Mouse (Mus musculus): ENCODE measurements around the gene Rbm38. TPM values are rescaled to one million over a fixed set of nuclear protein-coding genes. Genes with fewer than 3 reads are reported as not detected.

Rbm38 gene
- polyA plus RNA-seq, 1 experiment from 2014 or later, result 37.9 TPM

DNA sequence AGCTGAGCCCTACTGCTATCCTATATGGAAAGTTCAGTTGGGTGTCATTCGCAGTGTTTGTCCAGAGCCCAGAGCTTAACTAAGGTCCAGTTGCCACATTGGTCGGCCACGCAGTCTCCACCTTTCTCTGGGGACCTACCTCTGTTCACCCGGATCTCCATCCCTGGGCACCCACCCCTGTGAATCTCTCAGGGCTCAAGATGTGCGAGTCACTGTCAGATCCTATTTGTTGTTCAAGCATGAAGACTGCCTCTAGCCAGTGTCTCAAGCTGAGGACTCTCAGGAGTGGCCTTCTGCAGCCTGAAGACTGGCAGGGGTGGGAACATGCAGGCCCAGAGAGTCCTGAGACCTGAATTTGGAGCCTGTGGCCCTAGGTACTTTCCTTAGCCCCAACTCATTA, 15.8 kb downstream of the Rbm38 start:
- Histone ChIP-seq H3K27me3 (ENCODE audit: control insufficient read depth, insufficient read depth, low read length) (no peaks in the 10 kb centered on the region), H3K4me1 (ENCODE audit: control insufficient read depth, insufficient read depth, low read length) (no peaks in the 10 kb centered on the region), H3K4me3 (ENCODE audit: low read depth, low read length) (no peak overlapping the region), H3K27ac (ENCODE audit: low read length) (no peak overlapping the region), H3K36me3 (ENCODE audit: control insufficient read depth, insufficient read depth, low read length) (peaks cover 16% of the 10 kb centered on the region), H3K9me3 (ENCODE audit: control insufficient read depth, low read depth, low read length) (no peaks in the 10 kb centered on the region), H3K9ac (replicated peaks; ENCODE audit: low read depth, low read length) (no peak overlapping the region), H3K4me2 (replicated peaks; ENCODE audit: low read depth, low read length) (no peak overlapping the region)
- 89% methylated on average over 5 of the region's 5 CpGs for WGBS
- no peak for ATAC-seq (ENCODE audit: insufficient number of reproducible peaks, insufficient read depth, low FRiP score, low read depth)

DNA sequence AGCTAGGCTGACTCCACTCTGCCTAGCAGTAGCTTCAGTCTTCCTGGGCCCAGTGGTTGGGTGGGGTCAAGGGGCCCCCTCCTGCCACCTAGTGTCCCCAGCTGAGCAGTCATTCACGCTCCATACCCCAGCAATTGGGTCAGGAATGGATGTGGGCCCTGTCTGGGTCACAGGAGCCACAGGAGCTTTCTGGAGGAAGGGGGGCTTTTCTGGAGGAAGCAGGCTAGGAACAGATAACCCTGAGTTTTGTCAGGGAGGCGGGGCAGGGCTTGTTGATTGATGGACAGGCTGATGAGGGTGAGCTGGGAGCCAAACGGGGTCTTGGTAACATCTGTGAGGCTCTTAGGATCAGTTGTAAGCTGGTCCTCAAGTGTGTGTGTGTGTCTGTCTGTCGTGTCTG, 16.3 kb downstream of the Rbm38 start:
- no peak overlapping the region for H3K4me2 ChIP-seq (replicated peaks; ENCODE audit: low read depth, low read length)
- H3K36me3 ChIP-seq (ENCODE audit: control insufficient read depth, insufficient read depth, low read length), result peaks cover 16% of the 10 kb centered on the region
- 49% methylated on average over 4 of the region's 4 CpGs for WGBS
- no peak overlapping the region for H3K9ac ChIP-seq (replicated peaks; ENCODE audit: low read depth, low read length)
- H3K9me3 ChIP-seq (ENCODE audit: control insufficient read depth, low read depth, low read length), result no peaks in the 10 kb centered on the region
- H3K27me3 ChIP-seq (ENCODE audit: control insufficient read depth, insufficient read depth, low read length), result no peaks in the 10 kb centered on the region
- no peaks in the 10 kb centered on the region for H3K4me1 ChIP-seq (ENCODE audit: control insufficient read depth, insufficient read depth, low read length)
- ATAC-seq (ENCODE audit: insufficient number of reproducible peaks, insufficient read depth, low FRiP score, low read depth), result no peak
- no peak overlapping the region for H3K27ac ChIP-seq (ENCODE audit: low read length)
- H3K4me3 ChIP-seq (ENCODE audit: low read depth, low read length), result no peak overlapping the region

DNA sequence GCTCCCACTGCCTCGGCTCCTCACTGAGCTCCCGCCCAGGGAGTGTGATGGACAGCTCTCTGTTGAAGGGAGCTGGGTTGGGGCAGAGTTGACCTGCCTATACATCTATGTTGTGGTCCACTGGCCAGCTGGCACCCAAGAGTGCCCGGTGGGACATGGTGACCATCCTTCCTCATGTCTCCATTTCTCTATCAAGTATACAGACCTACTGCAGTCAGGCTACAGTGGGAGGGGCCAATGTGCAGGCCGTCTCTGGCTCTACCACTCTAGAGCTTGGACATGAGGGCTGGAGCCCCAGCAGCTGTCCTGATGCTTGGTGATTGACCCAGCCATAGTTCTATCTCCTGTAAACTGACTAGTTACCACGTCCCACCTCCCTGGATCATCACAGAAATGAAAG, 17.0 kb downstream of the Rbm38 start:
- 74% methylated on average over 5 of the region's 5 CpGs for WGBS
- Histone ChIP-seq H3K9me3 (ENCODE audit: control insufficient read depth, low read depth, low read length) (no peaks in the 10 kb centered on the region), H3K4me1 (ENCODE audit: control insufficient read depth, insufficient read depth, low read length) (no peaks in the 10 kb centered on the region), H3K9ac (replicated peaks; ENCODE audit: low read depth, low read length) (no peak overlapping the region), H3K27me3 (ENCODE audit: control insufficient read depth, insufficient read depth, low read length) (no peaks in the 10 kb centered on the region), H3K27ac (ENCODE audit: low read length) (no peak overlapping the region), H3K4me2 (replicated peaks; ENCODE audit: low read depth, low read length) (no peak overlapping the region), H3K4me3 (ENCODE audit: low read depth, low read length) (no peak overlapping the region), H3K36me3 (ENCODE audit: control insufficient read depth, insufficient read depth, low read length) (peaks cover 11% of the 10 kb centered on the region)
- ATAC-seq (ENCODE audit: insufficient number of reproducible peaks, insufficient read depth, low FRiP score, low read depth), result no peak

DNA sequence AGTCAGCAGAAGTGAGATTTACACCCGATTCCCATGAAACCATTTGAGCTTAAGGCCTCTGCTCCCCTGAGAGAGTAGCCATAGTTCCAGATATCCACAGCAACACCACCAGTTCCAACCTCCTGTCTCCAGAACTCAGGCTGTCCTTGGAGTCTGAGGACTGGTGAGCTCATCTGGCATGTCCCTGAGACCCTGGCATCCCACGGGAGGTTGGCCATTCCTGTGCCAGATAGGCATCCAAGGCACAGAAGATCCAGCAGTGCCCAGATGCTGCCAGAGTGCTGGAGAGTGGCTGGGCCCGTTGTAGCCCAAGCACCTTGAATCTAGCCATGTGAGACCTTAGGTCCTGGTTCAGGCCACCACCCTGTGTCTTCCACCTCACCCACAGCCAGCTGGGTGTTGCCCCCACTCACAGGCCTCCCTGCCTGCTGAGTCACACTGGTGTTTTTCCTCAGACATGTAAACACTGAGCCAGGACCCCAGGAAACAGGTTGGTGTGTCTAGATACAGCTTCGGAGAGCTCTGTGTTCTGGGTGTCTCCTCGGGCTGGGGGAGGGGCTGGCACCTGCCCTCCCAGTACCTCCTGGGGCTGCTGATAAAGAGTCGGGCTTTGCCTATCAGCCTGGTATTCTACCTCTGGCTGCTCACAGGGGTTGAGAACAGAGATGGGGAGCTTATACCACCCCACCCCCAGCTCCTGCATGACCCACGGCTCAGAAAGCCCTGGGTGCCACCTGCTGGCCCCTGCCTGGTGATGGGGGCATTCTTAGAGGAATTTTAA, 17.7 kb downstream of the Rbm38 start:
- Histone ChIP-seq H3K4me1 (ENCODE audit: control insufficient read depth, insufficient read depth, low read length) (no peaks in the 10 kb centered on the region), H3K27me3 (ENCODE audit: control insufficient read depth, insufficient read depth, low read length) (no peaks in the 10 kb centered on the region), H3K36me3 (ENCODE audit: control insufficient read depth, insufficient read depth, low read length) (peaks cover 11% of the 10 kb centered on the region), H3K9me3 (ENCODE audit: control insufficient read depth, low read depth, low read length) (no peaks in the 10 kb centered on the region), H3K27ac (ENCODE audit: low read length) (no peak overlapping the region), H3K4me2 (replicated peaks; ENCODE audit: low read depth, low read length) (no peak overlapping the region), H3K9ac (replicated peaks; ENCODE audit: low read depth, low read length) (no peak overlapping the region), H3K4me3 (ENCODE audit: low read depth, low read length) (no peak overlapping the region)
- peak; percentile 78; the same call in 1 of the 2 replicates for ATAC-seq (ENCODE audit: insufficient number of reproducible peaks, insufficient read depth, low FRiP score, low read depth)
- WGBS, result 62% methylated on average over 7 of the region's 7 CpGs

DNA sequence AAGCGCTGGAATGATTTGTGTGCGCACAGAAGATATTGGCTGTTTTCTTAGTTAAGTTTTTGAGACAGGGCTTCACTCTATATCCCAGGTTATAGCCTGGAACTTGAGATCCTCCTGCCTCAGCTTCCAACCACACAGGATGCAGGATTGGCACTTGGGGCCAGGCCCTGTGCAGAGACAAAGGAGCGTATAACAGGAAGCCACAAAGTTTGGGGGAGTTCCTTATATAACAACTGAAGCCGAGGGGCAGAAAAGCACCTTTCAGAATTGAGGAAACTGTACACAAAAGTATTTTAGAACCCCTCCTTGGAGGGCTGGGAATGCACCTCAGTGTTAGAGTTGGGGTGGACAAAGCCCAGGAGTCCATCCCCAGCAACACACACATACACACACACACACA, 18.7 kb downstream of the Rbm38 start:
- no peak for ATAC-seq (ENCODE audit: insufficient number of reproducible peaks, insufficient read depth, low FRiP score, low read depth)
- Histone ChIP-seq H3K36me3 (ENCODE audit: control insufficient read depth, insufficient read depth, low read length) (peaks cover 6% of the 10 kb centered on the region; the same call in 1 of the 2 replicates), H3K4me2 (replicated peaks; ENCODE audit: low read depth, low read length) (no peak overlapping the region), H3K4me3 (ENCODE audit: low read depth, low read length) (no peak overlapping the region), H3K27me3 (ENCODE audit: control insufficient read depth, insufficient read depth, low read length) (no peaks in the 10 kb centered on the region), H3K4me1 (ENCODE audit: control insufficient read depth, insufficient read depth, low read length) (no peaks in the 10 kb centered on the region), H3K27ac (ENCODE audit: low read length) (no peak overlapping the region), H3K9me3 (ENCODE audit: control insufficient read depth, low read depth, low read length) (no peaks in the 10 kb centered on the region), H3K9ac (replicated peaks; ENCODE audit: low read depth, low read length) (no peak overlapping the region)
- WGBS, result 90% methylated on average over 4 of the region's 4 CpGs

DNA sequence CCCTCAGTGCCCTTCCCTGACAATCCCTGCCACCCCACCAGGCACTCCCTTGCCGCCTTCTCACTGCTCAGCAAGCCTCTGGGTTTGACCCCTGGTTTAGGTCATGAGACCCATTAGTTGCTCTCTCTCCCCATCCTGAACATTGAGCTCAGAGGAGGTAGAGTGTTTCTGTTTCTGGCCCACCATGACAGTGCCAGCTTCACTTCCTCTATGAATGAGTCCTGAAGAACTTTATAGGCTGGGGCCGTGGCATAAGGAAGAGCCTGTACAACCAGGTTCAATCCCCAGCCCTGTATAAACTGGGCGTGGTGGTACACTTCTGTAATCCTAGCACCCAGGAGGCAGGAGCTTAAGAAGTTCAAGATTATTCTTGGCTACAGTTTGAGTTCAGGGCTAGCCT, 20.5 kb downstream of the Rbm38 start:
- H3K9ac ChIP-seq (replicated peaks; ENCODE audit: low read depth, low read length), result no peak overlapping the region
- no peaks in the 10 kb centered on the region for H3K27me3 ChIP-seq (ENCODE audit: control insufficient read depth, insufficient read depth, low read length)
- H3K4me1 ChIP-seq (ENCODE audit: control insufficient read depth, insufficient read depth, low read length), result no peaks in the 10 kb centered on the region
- no peak for ATAC-seq (ENCODE audit: insufficient number of reproducible peaks, insufficient read depth, low FRiP score, low read depth)
- H3K9me3 ChIP-seq (ENCODE audit: control insufficient read depth, low read depth, low read length), result no peaks in the 10 kb centered on the region
- no peak overlapping the region for H3K4me3 ChIP-seq (ENCODE audit: low read depth, low read length)
- H3K27ac ChIP-seq (ENCODE audit: low read length), result no peak overlapping the region
- no peak overlapping the region for H3K4me2 ChIP-seq (replicated peaks; ENCODE audit: low read depth, low read length)
- H3K36me3 ChIP-seq (ENCODE audit: control insufficient read depth, insufficient read depth, low read length), result no peaks in the 10 kb centered on the region
- 80% methylated on average over 3 of the region's 3 CpGs for WGBS

DNA sequence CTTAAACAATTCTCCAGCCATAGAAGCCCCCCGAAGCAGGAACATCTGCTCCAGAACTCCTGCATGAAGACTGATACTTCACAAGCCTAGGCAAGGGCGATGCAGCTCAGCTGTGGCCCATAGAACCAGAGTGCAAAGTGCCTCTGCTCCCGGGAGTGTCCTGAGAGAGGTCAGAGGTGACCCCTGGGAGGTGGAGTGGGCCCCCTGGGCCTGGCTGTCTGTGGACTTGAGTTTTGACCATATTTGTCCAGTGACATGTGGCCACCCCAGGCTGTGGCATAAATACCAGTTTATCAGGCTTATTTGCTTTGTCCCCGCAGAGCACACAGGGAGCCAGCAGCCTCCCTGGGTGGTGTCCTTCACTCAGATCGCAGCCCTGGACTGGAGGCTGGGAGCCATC, 20.9 kb downstream of the Rbm38 start:
- WGBS, result 48% methylated on average over 5 of the region's 5 CpGs
- Histone ChIP-seq H3K9ac (replicated peaks; ENCODE audit: low read depth, low read length) (no peak overlapping the region), H3K27me3 (ENCODE audit: control insufficient read depth, insufficient read depth, low read length) (no peaks in the 10 kb centered on the region)

DNA sequence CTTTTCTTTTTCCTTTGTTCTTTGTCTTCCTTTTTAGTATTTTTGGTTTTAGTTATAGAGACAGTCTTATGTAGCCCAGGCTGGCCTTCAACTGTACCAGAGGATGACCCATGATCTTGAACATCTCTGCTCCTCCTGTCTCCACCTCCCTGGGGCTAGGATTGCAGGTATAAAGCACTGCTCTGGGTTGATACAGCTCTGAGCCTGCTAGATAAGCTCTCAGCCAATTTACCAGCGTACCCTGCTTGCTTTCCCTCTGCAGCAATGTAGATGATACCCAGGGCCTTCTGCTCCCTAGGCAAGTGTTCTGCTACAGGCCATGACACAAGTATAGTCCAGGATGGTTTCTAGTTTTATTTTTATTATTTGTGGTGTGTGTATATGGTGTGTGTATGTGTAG, 21.6 kb downstream of the Rbm38 start:
- Histone ChIP-seq H3K36me3 (ENCODE audit: control insufficient read depth, insufficient read depth, low read length) (no peaks in the 10 kb centered on the region), H3K4me2 (replicated peaks; ENCODE audit: low read depth, low read length) (no peak overlapping the region), H3K4me3 (ENCODE audit: low read depth, low read length) (no peak overlapping the region), H3K4me1 (ENCODE audit: control insufficient read depth, insufficient read depth, low read length) (no peaks in the 10 kb centered on the region), H3K9me3 (ENCODE audit: control insufficient read depth, low read depth, low read length) (no peaks in the 10 kb centered on the region), H3K27ac (ENCODE audit: low read length) (no peak overlapping the region), H3K9ac (replicated peaks; ENCODE audit: low read depth, low read length) (no peak overlapping the region), H3K27me3 (ENCODE audit: control insufficient read depth, insufficient read depth, low read length) (no peaks in the 10 kb centered on the region)
- 83% methylated on average over 1 of the region's 1 CpGs for WGBS
- no peak for ATAC-seq (ENCODE audit: insufficient number of reproducible peaks, insufficient read depth, low FRiP score, low read depth)

More for the DNA sequence above, 20.9 kb downstream of the Rbm38 start:
- no peaks in the 10 kb centered on the region for H3K9me3 ChIP-seq (ENCODE audit: control insufficient read depth, low read depth, low read length)
- no peaks in the 10 kb centered on the region for H3K4me1 ChIP-seq (ENCODE audit: control insufficient read depth, insufficient read depth, low read length)
- H3K4me2 ChIP-seq (replicated peaks; ENCODE audit: low read depth, low read length), result no peak overlapping the region
- no peak overlapping the region for H3K4me3 ChIP-seq (ENCODE audit: low read depth, low read length)
- no peaks in the 10 kb centered on the region for H3K36me3 ChIP-seq (ENCODE audit: control insufficient read depth, insufficient read depth, low read length)
- H3K27ac ChIP-seq (ENCODE audit: low read length), result no peak overlapping the region
- no peak for ATAC-seq (ENCODE audit: insufficient number of reproducible peaks, insufficient read depth, low FRiP score, low read depth)
